Mouse (Mus musculus) thymus, postnatal 0 days (tissue): ENCODE measurements around the gene Pcp2. TPM values are rescaled to one million over a fixed set of nuclear protein-coding genes. Genes with fewer than 3 reads are reported as not detected.

Experiments
- polyA plus RNA-seq: library from polyadenylated mRNA; unstranded; fragments of >200 nt; fragmentation: Nextera tagmentation; extraction: Ambion mirVana; gene quantifications from 2 replicates; pipeline ENCODE4 v1.2.1, GENCODE M21; 2015

The Pcp2 gene
- polyA plus RNA-seq, 1 experiment from 2014 or later = 0.31 TPM

Other genes starting within 250 kb of the Pcp2 start
- gene Arhgef18, start 232.5 kb downstream of the Pcp2 start, polyA plus RNA-seq = 7.3 and 9.2 TPM in 2 replicates
- gene Pex11g, start 157.9 kb downstream of the Pcp2 start, polyA plus RNA-seq = 2.6 and 3.0 TPM in 2 replicates
- 0.10 TPM in 1 of 2 replicates, not detected in the other for gene Tex45, start 154.7 kb downstream of the Pcp2 start, polyA plus RNA-seq
- gene Zfp358, start 132.4 kb downstream of the Pcp2 start, polyA plus RNA-seq = 21.4 and 23.0 TPM in 2 replicates
- gene Mcoln1, start 125.1 kb downstream of the Pcp2 start, polyA plus RNA-seq = 28.4 and 32.3 TPM in 2 replicates
- 10.4 and 12.9 TPM in 2 replicates for gene Pnpla6, start 110.2 kb downstream of the Pcp2 start, polyA plus RNA-seq
- gene C330021F23Rik, start 57.6 kb downstream of the Pcp2 start, polyA plus RNA-seq = 0.19 TPM in 1 of 2 replicates, not detected in the other
- gene Camsap3, start 38.3 kb downstream of the Pcp2 start, polyA plus RNA-seq = 0.81 and 1.1 TPM in 2 replicates
- 62.2 and 64.3 TPM in 2 replicates for gene Xab2, start 4.2 kb downstream of the Pcp2 start, polyA plus RNA-seq
- 182 and 202 TPM in 2 replicates for gene Pet100, start 4.0 kb downstream of the Pcp2 start, polyA plus RNA-seq
- gene Stxbp2, start 5.4 kb upstream of the Pcp2 start, polyA plus RNA-seq = 114 and 120 TPM in 2 replicates
- gene Retn, start 30.2 kb upstream of the Pcp2 start, polyA plus RNA-seq = 1.0 and 1.5 TPM in 2 replicates
- 0.78 and 0.88 TPM in 2 replicates for gene Mcemp1, start 40.2 kb upstream of the Pcp2 start, polyA plus RNA-seq
- 1.6 and 2.1 TPM in 2 replicates for gene Fcor, start 46.8 kb upstream of the Pcp2 start, polyA plus RNA-seq
- gene Trappc5, start 50.8 kb upstream of the Pcp2 start, polyA plus RNA-seq = 39.7 and 41.7 TPM in 2 replicates
- gene Fcer2a, start 68.6 kb upstream of the Pcp2 start, polyA plus RNA-seq = 0.31 and 0.37 TPM in 2 replicates
- gene Clec4g, start 95.1 kb upstream of the Pcp2 start, polyA plus RNA-seq = 0.10 and 0.18 TPM in 2 replicates
- 1.1 and 1.3 TPM in 2 replicates for gene Cd209a, start 123.4 kb upstream of the Pcp2 start, polyA plus RNA-seq
- 0.22 and 0.29 TPM in 2 replicates for gene Cd209e, start 228.8 kb upstream of the Pcp2 start, polyA plus RNA-seq